In genomic region chr1:135615715-135616641, GRCm38 (mm10) we compare ENCODE assay signal across 8 mouse cellular contexts. TPM values are rescaled to one million over a fixed set of nuclear protein-coding genes. Genes with fewer than 3 reads are reported as not detected.
A peak's percentile ranks its signal among the peaks of the same experiment; 100 is the strongest.
DNase-seq lines count a peak whose midpoint lies in the region; ATAC-seq and TF ChIP-seq lines count a peak whose summit lies in the region.

No protein-coding gene starts in this region.

- no peaks in the 10 kb centered on the region for H3K9me3 ChIP-seq in CH12.LX (replicated peaks; ENCODE audit: low read length)
- no peaks in the 10 kb centered on the region for H3K9me3 ChIP-seq in embryonic facial prominence, embryonic 14.5 days (ENCODE audit: control insufficient read depth, low read length)
- no peaks in the 10 kb centered on the region for H3K9me3 ChIP-seq in heart, embryonic 11.5 days (replicated peaks; ENCODE audit: control insufficient read depth, low read length)
- H3K9me3 ChIP-seq in kidney, embryonic 15.5 days (replicated peaks), result no peaks in the 10 kb centered on the region
- H3K9me3 ChIP-seq in lung, embryonic 15.5 days, result no peaks in the 10 kb centered on the region

- TF ChIP-seq POLR2A in CH12.LX (IDR thresholded peaks at IDR 0.05; ENCODE audit: low read depth, low read length), result no peak
- TF ChIP-seq POLR2A in olfactory bulb, adult 2 months (IDR thresholded peaks at IDR 0.05; ENCODE audit: insufficient read depth, low read depth, low read length), result no peak

- H3K9ac ChIP-seq in CH12.LX (ENCODE audit: insufficient read depth, low read depth), result no peak overlapping the region
- H3K9ac ChIP-seq in embryonic facial prominence, embryonic 14.5 days (ENCODE audit: low read depth, low read length), result no peak overlapping the region
- no peak overlapping the region for H3K9ac ChIP-seq in heart, embryonic 11.5 days (ENCODE audit: low read depth, low read length)
- no peak overlapping the region for H3K9ac ChIP-seq in kidney, embryonic 15.5 days
- H3K9ac ChIP-seq in lung, embryonic 15.5 days, result no peak overlapping the region

- in situ Hi-C loops in CH12.LX (cut with MboI; ENCODE audit: low pct_ligation_motif_present, low pct_unique_long_range_greater_than_20kb, low sequenced_read_pairs), result loop anchor here (10.0 kb wide), 1 partner anchor 49 kb away; no protein-coding TSS in a partner anchor

- TF ChIP-seq RAD21 in CH12.LX (IDR thresholded peaks at IDR 0.05; ENCODE audit: low read depth, low read length), result no peak

- H3K27me3 ChIP-seq in CH12.LX (replicated peaks), result peaks cover 57% of the 10 kb centered on the region
- H3K27me3 ChIP-seq in embryonic facial prominence, embryonic 14.5 days (replicated peaks; ENCODE audit: control insufficient read depth, insufficient read depth, low read length), result no peaks in the 10 kb centered on the region
- H3K27me3 ChIP-seq in heart, embryonic 11.5 days (ENCODE audit: control insufficient read depth, insufficient read depth, low read length), result no peaks in the 10 kb centered on the region
- 0 out of 2 replicates have a peak, but pooled peaks cover 6% of the 10 kb centered on the region for H3K27me3 ChIP-seq in kidney, embryonic 15.5 days
- no peaks in the 10 kb centered on the region for H3K27me3 ChIP-seq in lung, embryonic 15.5 days

- H3K79me2 ChIP-seq in CH12.LX (replicated peaks; ENCODE audit: control insufficient read depth, extremely low read depth, insufficient read depth, poor library complexity, severe bottlenecking), result no peaks in the 10 kb centered on the region

- no peak for TF ChIP-seq CTCF in CH12.LX (conservative IDR thresholded peaks at IDR 0.05 in 1 of 2, IDR thresholded peaks at IDR 0.05 in 1 of 2; ENCODE audit: low read depth in 2 of 2, low read length in 2 of 2)
- TF ChIP-seq CTCF in olfactory bulb, adult 2 months (IDR thresholded peaks at IDR 0.05; ENCODE audit: insufficient read depth, low read depth, low read length), result no peak

- no peak for TF ChIP-seq EP300 in CH12.LX (IDR thresholded peaks at IDR 0.05; ENCODE audit: low read length)

- DNase-seq in CH12.LX (ENCODE audit: extremely low read depth), result peak; percentile 40
- peak; percentile 80 to 85 for DNase-seq in adrenal gland, postnatal 36 days
- DNase-seq in embryonic facial prominence, embryonic 14.5 days (ENCODE audit: low spot score), result peak; percentile 87
- DNase-seq in thymus, postnatal 4 days, result peak; percentile 77

- H3K4me2 ChIP-seq in CH12.LX (ENCODE audit: insufficient read depth, low read depth, poor library complexity, severe bottlenecking), result peak overlapping the region; percentile 18; the same call in 1 of the 2 replicates
- peak overlapping the region; percentile 29; the same call in 1 of the 2 replicates for H3K4me2 ChIP-seq in embryonic facial prominence, embryonic 14.5 days (ENCODE audit: low read depth, low read length)
- H3K4me2 ChIP-seq in heart, embryonic 11.5 days, result peak overlapping the region; percentile 25; the same call in 1 of the 2 replicates
- H3K4me2 ChIP-seq in kidney, embryonic 15.5 days, result peak overlapping the region; percentile 26
- no peak overlapping the region for H3K4me2 ChIP-seq in lung, embryonic 15.5 days

- dilution Hi-C loops in CH12.LX (cut with MboI; ENCODE audit: extremely low pct_ligation_motif_present, extremely low pct_unique_long_range_greater_than_20kb, low sequenced_read_pairs), result no loop called here

- ATAC-seq in embryonic facial prominence, embryonic 14.5 days (ENCODE audit: low read depth), result peak; percentile 70; the same call in 1 of the 2 replicates
- peak; percentile 49; the same call in 1 of the 2 replicates for ATAC-seq in heart, embryonic 11.5 days (replicated peaks; ENCODE audit: insufficient number of reproducible peaks, low FRiP score, low TSS enrichment)
- ATAC-seq in kidney, embryonic 15.5 days (replicated peaks; ENCODE audit: low FRiP score), result peak; percentile 66; the same call in 1 of the 2 replicates
- peak; percentile 58; the same call in 1 of the 2 replicates for ATAC-seq in lung, embryonic 15.5 days (ENCODE audit: borderline replicate concordance, extremely low read depth, low FRiP score, low TSS enrichment)

- H3K36me3 ChIP-seq in CH12.LX (replicated peaks in 1 of 2; ENCODE audit: control insufficient read depth in 1 of 2, insufficient read depth in 1 of 2, low read length in 1 of 2), result no peaks in the 10 kb centered on the region
- H3K36me3 ChIP-seq in embryonic facial prominence, embryonic 14.5 days (ENCODE audit: control insufficient read depth, insufficient read depth, low read length), result no peaks in the 10 kb centered on the region
- H3K36me3 ChIP-seq in heart, embryonic 11.5 days (ENCODE audit: control insufficient read depth, insufficient read depth, low read length), result no peaks in the 10 kb centered on the region
- no peaks in the 10 kb centered on the region for H3K36me3 ChIP-seq in kidney, embryonic 15.5 days
- H3K36me3 ChIP-seq in lung, embryonic 15.5 days, result no peaks in the 10 kb centered on the region

- peaks cover 0 to 14% of the 10 kb centered on the region in 2 experiments; a peak in 2 of 4 replicates for H3K4me1 ChIP-seq in CH12.LX (ENCODE audit: control insufficient read depth in 1 of 2, insufficient read depth in 2 of 2)
- H3K4me1 ChIP-seq in embryonic facial prominence, embryonic 14.5 days (ENCODE audit: control insufficient read depth, insufficient read depth, low read length), result 0 out of 2 replicates have a peak, but pooled peaks cover 10% of the 10 kb centered on the region
- peaks cover 12% of the 10 kb centered on the region for H3K4me1 ChIP-seq in heart, embryonic 11.5 days (ENCODE audit: control insufficient read depth, insufficient read depth, low read length)
- H3K4me1 ChIP-seq in kidney, embryonic 15.5 days, result peaks cover 26% of the 10 kb centered on the region
- H3K4me1 ChIP-seq in lung, embryonic 15.5 days, result peaks cover 21% of the 10 kb centered on the region
- peaks cover 12% of the 10 kb centered on the region for H3K4me1 ChIP-seq in olfactory bulb, adult 2 months (ENCODE audit: control insufficient read depth, insufficient read depth, low read length)

- H3K4me3 ChIP-seq in CH12.LX (replicated peaks in 1 of 3; ENCODE audit: low read depth in 2 of 3, low read length in 2 of 3, poor library complexity in 1 of 3), result no peak overlapping the region
- H3K4me3 ChIP-seq in embryonic facial prominence, embryonic 14.5 days (ENCODE audit: low read depth, low read length), result no peak overlapping the region
- H3K4me3 ChIP-seq in heart, embryonic 11.5 days (ENCODE audit: low read depth, low read length), result no peak overlapping the region
- H3K4me3 ChIP-seq in kidney, embryonic 15.5 days (replicated peaks), result no peak overlapping the region
- no peak overlapping the region for H3K4me3 ChIP-seq in lung, embryonic 15.5 days
- H3K4me3 ChIP-seq in olfactory bulb, adult 2 months (ENCODE audit: insufficient read depth, low read depth, low read length), result no peak overlapping the region

- H3K27ac ChIP-seq in CH12.LX (ENCODE audit: insufficient read depth, low read depth), result no peak overlapping the region
- no peak overlapping the region for H3K27ac ChIP-seq in embryonic facial prominence, embryonic 14.5 days (replicated peaks; ENCODE audit: low read depth, low read length)
- no peak overlapping the region for H3K27ac ChIP-seq in heart, embryonic 11.5 days (ENCODE audit: low read depth, low read length)
- no peak overlapping the region for H3K27ac ChIP-seq in kidney, embryonic 15.5 days
- H3K27ac ChIP-seq in lung, embryonic 15.5 days, result no peak overlapping the region
- H3K27ac ChIP-seq in olfactory bulb, adult 2 months (ENCODE audit: insufficient read depth, low read depth, low read length), result peak overlapping the region; percentile 19; the same call in 1 of the 2 replicates

- WGBS in embryonic facial prominence, embryonic 14.5 days, result 17% methylated on average over 20 of the region's 20 CpGs
- WGBS in heart, embryonic 11.5 days (ENCODE audit: insufficient replicate concordance), result 18% methylated on average over 20 of the region's 20 CpGs
- 20% methylated on average over 20 of the region's 20 CpGs for WGBS in kidney, embryonic 15.5 days
- 18% methylated on average over 20 of the region's 20 CpGs for WGBS in lung, embryonic 15.5 days
- WGBS in olfactory bulb, adult 2 months, result 19% methylated on average over 20 of the region's 20 CpGs

TF ChIP-seq in CH12.LX, 34 proteins besides CTCF, POLR2A, EP300 and RAD21:
- TF ChIP-seq UBTF (IDR thresholded peaks at IDR 0.05; ENCODE audit: low read depth, low read length) (no peak), SIN3A (IDR thresholded peaks at IDR 0.05; ENCODE audit: low read length) (peak; percentile 66; the same call in 1 of the 2 replicates), ZKSCAN1 (IDR thresholded peaks at IDR 0.05; ENCODE audit: borderline replicate concordance, low read depth, low read length) (no peak), E2F4 (IDR thresholded peaks at IDR 0.05; ENCODE audit: insufficient replicate concordance, low read depth, low read length) (no peak)

RNA-seq across cellular contexts. Expression of gene Nav1, which starts 8.9 kb away (rescaled TPM):
- total RNA-seq in CH12.LX (2012; rRNA removed), result 0.21 and 0.38 TPM in 2 replicates
- 0.03 TPM in 1 of 2 replicates, not detected in the other for total RNA-seq in CH12.LX (2014; rRNA removed)
- polyA plus RNA-seq in CH12.LX (2012; ENCODE audit: insufficient read length, low read depth), result 0.12 and 0.56 TPM in 2 replicates
- total RNA-seq in adrenal gland, postnatal 36 days (2021), result 10 to 100 TPM; 11.3 to 17.1 TPM
- polyA plus RNA-seq in embryonic facial prominence, embryonic 14.5 days (2014; fragmentation: Nextera tagmentation; extraction: Ambion mirVana), result 16.7 and 18.0 TPM in 2 replicates
- 25.2 and 30.8 TPM in 2 replicates for polyA plus RNA-seq in heart, embryonic 11.5 days (2014; fragmentation: Nextera tagmentation; extraction: Ambion mirVana)
- polyA plus RNA-seq in kidney, embryonic 15.5 days (2015; fragmentation: Nextera tagmentation; extraction: Ambion mirVana), result 16.4 and 16.6 TPM in 2 replicates
- 10.7 and 11.6 TPM in 2 replicates for polyA plus RNA-seq in lung, embryonic 15.5 days (2015; fragmentation: Nextera tagmentation; extraction: Ambion mirVana)
- 79.3 TPM in 1 of 2 replicates, not detected in the other for polyA plus RNA-seq in olfactory bulb, adult 2 months (2012; ENCODE audit: insufficient read depth, insufficient read length, low replicate concordance, missing spikeins)
